Mouse (Mus musculus) cerebellum, postnatal 4 days (tissue): Measurements from ENCODE around the gene Tmem147.
"Not testable (repeated sequence)": the region's sequence is repeated elsewhere in the genome, so short reads cannot be mapped to it uniquely, and the experiment has no call there.

Experiments used
- DNase-seq, 2 experiments: peaks; one replicate each; pipeline ENCODE4 v3.0.0; 2022; ENCODE audit warnings: low spot score in 2 of 2, mixed read lengths in 1 of 2

Gene Tmem147

GRCm38 (mm10) chr7:30729396-30730063 is at the start of gene Tmem147:
Gene Tmem147, minus strand, starts transcription at chr7:30729540.
- DNase-seq: peak; percentile 86 to 96

- DNase-seq: no peak
Observed at GRCm38 (mm10) chr7:30777911-30778310, 48.6 kb upstream of the Tmem147 start.

- no peak for DNase-seq
Observed at GRCm38 (mm10) chr7:30777081-30777579, 47.8 kb upstream of the Tmem147 start.

GRCm38 (mm10) chr7:30776104-30776503 is 46.8 kb upstream of the Tmem147 start:
- DNase-seq: no peak

- DNase-seq: no peak
Observed at GRCm38 (mm10) chr7:30769236-30769635, 39.9 kb upstream of the Tmem147 start.

GRCm38 (mm10) chr7:30766408-30766807 is 37.1 kb upstream of the Tmem147 start:
- DNase-seq: no peak

- no peak for DNase-seq
Observed at GRCm38 (mm10) chr7:30765173-30765572, 35.8 kb upstream of the Tmem147 start.

GRCm38 (mm10) chr7:30763456-30763855 is 34.1 kb upstream of the Tmem147 start, which contains the start of gene Dmkn:
Gene Dmkn, plus strand, starts transcription at chr7:30763756.
- DNase-seq: no peak

- DNase-seq: no peak
Observed at GRCm38 (mm10) chr7:30761769-30762352, 32.5 kb upstream of the Tmem147 start.

- peak in 1 of 2 experiments; percentile 38 for DNase-seq
Observed at GRCm38 (mm10) chr7:30758853-30759252, 29.5 kb upstream of the Tmem147 start.

- DNase-seq: no peak
Observed at GRCm38 (mm10) chr7:30757001-30757400, 27.7 kb upstream of the Tmem147 start.

GRCm38 (mm10) chr7:30751086-30751669 is 21.8 kb upstream of the Tmem147 start, which contains the start of gene Sbsn:
Gene Sbsn, plus strand, starts transcription at chr7:30751471.
- no peak for DNase-seq

GRCm38 (mm10) chr7:30749824-30750606 is 20.7 kb upstream of the Tmem147 start:
- no peak for DNase-seq

- DNase-seq: no peak
Observed at GRCm38 (mm10) chr7:30747525-30748204, 18.3 kb upstream of the Tmem147 start.

- DNase-seq: peak in 1 of 2 experiments; percentile 16
Observed at GRCm38 (mm10) chr7:30744022-30744598, 14.8 kb upstream of the Tmem147 start.

- not testable (repeated sequence) for DNase-seq
Observed at GRCm38 (mm10) chr7:30743617-30744016, 14.3 kb upstream of the Tmem147 start, which contains the start of gene Gapdhs. Gene Gapdhs, minus strand, starts transcription at chr7:30743681.

- not testable (repeated sequence) for DNase-seq
Observed at GRCm38 (mm10) chr7:30742570-30742969, 13.2 kb upstream of the Tmem147 start.

- no peak for DNase-seq
Observed at GRCm38 (mm10) chr7:30736211-30736610, 6.9 kb upstream of the Tmem147 start.

GRCm38 (mm10) chr7:30730064-30730722 is 853 bp upstream of the Tmem147 start:
- peak in 1 of 2 experiments; percentile 26 for DNase-seq

- DNase-seq: no peak
Observed at GRCm38 (mm10) chr7:30728739-30729395, 473 bp downstream of the Tmem147 start.
